ENCODE assay signal across 8 mouse cellular contexts in genomic region chr7:18921069-18921468, GRCm38 (mm10). TPM values are rescaled to one million over a fixed set of nuclear protein-coding genes. Genes with fewer than 3 reads are reported as not detected.
DNase-seq lines count a peak whose midpoint lies in the region; ATAC-seq and TF ChIP-seq lines count a peak whose summit lies in the region.

No protein-coding gene starts in this region.

- peaks cover 7% of the 10 kb centered on the region for H3K4me1 ChIP-seq in ES-Bruce4 (ENCODE audit: control insufficient read depth, insufficient read depth, low read length)
- H3K4me1 ChIP-seq in forebrain, embryonic 13.5 days, result peaks cover 41% of the 10 kb centered on the region
- peaks cover 5% of the 10 kb centered on the region for H3K4me1 ChIP-seq in lung, embryonic 16.5 days (replicated peaks; ENCODE audit: control insufficient read depth, insufficient read depth, low read length)

- H3K36me3 ChIP-seq in ES-Bruce4 (ENCODE audit: control insufficient read depth, insufficient read depth, low read length, poor library complexity, severe bottlenecking), result no peaks in the 10 kb centered on the region
- H3K36me3 ChIP-seq in forebrain, embryonic 13.5 days (ENCODE audit: poor library complexity, severe bottlenecking), result no peaks in the 10 kb centered on the region
- H3K36me3 ChIP-seq in lung, embryonic 16.5 days (ENCODE audit: control insufficient read depth, insufficient read depth, low read length), result no peaks in the 10 kb centered on the region

- TF ChIP-seq POLR2A in ES-Bruce4 (IDR thresholded peaks at IDR 0.05; ENCODE audit: insufficient read depth, low read length), result peak; percentile 53

- WGBS in forebrain, embryonic 13.5 days, result 2% methylated on average over 12 of the region's 12 CpGs
- WGBS in lung, embryonic 16.5 days, result under 1% methylated on average over 12 of the region's 12 CpGs

- no peak for TF ChIP-seq CTCF in ES-Bruce4 (IDR thresholded peaks at IDR 0.05; ENCODE audit: low read depth, low read length)
- TF ChIP-seq CTCF in layer of hippocampus, adult 2 months (conservative IDR thresholded peaks at IDR 0.05), result no peak

- peak; percentile 11; the same call in 1 of the 2 replicates for ATAC-seq in forebrain, embryonic 13.5 days
- peak; percentile 74 for ATAC-seq in lung, embryonic 16.5 days (ENCODE audit: low read depth)

- no peak overlapping the region for H3K27ac ChIP-seq in ES-Bruce4 (ENCODE audit: insufficient read depth, low read length)
- H3K27ac ChIP-seq in forebrain, embryonic 13.5 days, result peak overlapping the region; percentile 73
- H3K27ac ChIP-seq in layer of hippocampus, adult 2 months, result peak overlapping the region; percentile 95
- no peak overlapping the region for H3K27ac ChIP-seq in lung, embryonic 16.5 days (ENCODE audit: low read length)

- peak overlapping the region; percentile 29 for H3K4me3 ChIP-seq in ES-Bruce4 (ENCODE audit: low read depth, low read length)
- H3K4me3 ChIP-seq in forebrain, embryonic 13.5 days, result 0 out of 2 replicates have a peak overlapping the region, but pooled peaks have one; percentile 14
- peak overlapping the region; percentile 8; the same call in 1 of the 2 replicates for H3K4me3 ChIP-seq in layer of hippocampus, adult 2 months
- H3K4me3 ChIP-seq in lung, embryonic 16.5 days (ENCODE audit: low read length), result no peak overlapping the region

- H3K27me3 ChIP-seq in ES-Bruce4 (ENCODE audit: control insufficient read depth, insufficient read depth, low read length, poor library complexity, severe bottlenecking), result 0 out of 2 replicates have a peak, but pooled peaks cover 2% of the 10 kb centered on the region
- no peaks in the 10 kb centered on the region for H3K27me3 ChIP-seq in forebrain, embryonic 13.5 days
- H3K27me3 ChIP-seq in lung, embryonic 16.5 days (ENCODE audit: control insufficient read depth, insufficient read depth, low read depth, low read length), result peaks cover 11% of the 10 kb centered on the region

- DNase-seq in adrenal gland, postnatal 36 days, result peak; percentile 65 to 80
- DNase-seq in heart, postnatal 36 days, result peak; percentile 63 to 68
- DNase-seq in layer of hippocampus, adult 2 months (ENCODE audit: low spot score in 2 of 2), result peak; percentile 62 to 88
- peak; percentile 85 for DNase-seq in right cerebral cortex, postnatal 25 days
- DNase-seq in spleen, postnatal 14 days (ENCODE audit: low spot score in 2 of 2), result no peak

- no peak for TF ChIP-seq EP300 in ES-Bruce4 (IDR thresholded peaks at IDR 0.05; ENCODE audit: insufficient read depth, low read depth, low read length)

- intact Hi-C loops in heart, postnatal 36 days (cut with DNase I), result no loop called here

- peak overlapping the region; percentile 45 for H3K4me2 ChIP-seq in forebrain, embryonic 13.5 days
- H3K4me2 ChIP-seq in lung, embryonic 16.5 days (ENCODE audit: low read depth, low read length), result peak overlapping the region; percentile 1; the same call in 1 of the 2 replicates

- H3K9ac ChIP-seq in ES-Bruce4 (ENCODE audit: low read depth, poor library complexity, severe bottlenecking), result 0 out of 2 replicates have a peak overlapping the region, but pooled peaks have one; percentile 20
- peak overlapping the region; percentile 37 for H3K9ac ChIP-seq in forebrain, embryonic 13.5 days
- no peak overlapping the region for H3K9ac ChIP-seq in lung, embryonic 16.5 days (ENCODE audit: low read length)

- H3K9me3 ChIP-seq in ES-Bruce4 (replicated peaks; ENCODE audit: control insufficient read depth, insufficient read depth, low read length, poor library complexity, severe bottlenecking), result no peaks in the 10 kb centered on the region
- H3K9me3 ChIP-seq in forebrain, embryonic 13.5 days (replicated peaks), result no peaks in the 10 kb centered on the region
- H3K9me3 ChIP-seq in lung, embryonic 16.5 days (ENCODE audit: control insufficient read depth, low read length), result no peaks in the 10 kb centered on the region

RNA-seq across cellular contexts. Expression of gene Nova2, which starts 4.6 kb away (rescaled TPM):
- 7.5 TPM in 2 replicates for polyA plus RNA-seq in ES-Bruce4 (2011; ENCODE audit: insufficient read depth, insufficient read length, low read depth, missing spikeins)
- total RNA-seq in adrenal gland, postnatal 36 days (2021), result 1 to 10 TPM; 3.7 to 5.4 TPM
- 12.3 and 13.7 TPM in 2 replicates for polyA plus RNA-seq in forebrain, embryonic 13.5 days (2015; fragmentation: Nextera tagmentation; extraction: Ambion mirVana)
- total RNA-seq in heart, postnatal 36 days (2021), result 1 to 10 TPM; 4.8 to 7.7 TPM
- 10 to 100 TPM; 82.7 to 85.4 TPM for total RNA-seq in layer of hippocampus, adult 2 months (2021)
- 0.89 and 0.99 TPM in 2 replicates for polyA plus RNA-seq in lung, embryonic 16.5 days (2015; fragmentation: Nextera tagmentation; extraction: Ambion mirVana)

RNA-seq across cellular contexts. Expression of gene Ccdc61, which starts 10.9 kb away (rescaled TPM):
- 36.4 and 39.9 TPM in 2 replicates for polyA plus RNA-seq in ES-Bruce4 (2011; ENCODE audit: insufficient read depth, insufficient read length, low read depth, missing spikeins)
- total RNA-seq in adrenal gland, postnatal 36 days (2021), result 10 to 100 TPM; 11.5 to 12.1 TPM
- 25.6 and 27.9 TPM in 2 replicates for polyA plus RNA-seq in forebrain, embryonic 13.5 days (2015; fragmentation: Nextera tagmentation; extraction: Ambion mirVana)
- total RNA-seq in heart, postnatal 36 days (2021), result 10 to 100 TPM in 1 of 2 experiments, 1 to 10 TPM in 1; 7.7 to 11.0 TPM
- 10 to 100 TPM; 10.9 to 12.6 TPM for total RNA-seq in layer of hippocampus, adult 2 months (2021)
- polyA plus RNA-seq in lung, embryonic 16.5 days (2015; fragmentation: Nextera tagmentation; extraction: Ambion mirVana), result 30.8 and 32.7 TPM in 2 replicates

RNA-seq across cellular contexts. Expression of gene Pglyrp1, which starts 49.9 kb away (rescaled TPM):
- polyA plus RNA-seq in ES-Bruce4 (2011; ENCODE audit: insufficient read depth, insufficient read length, low read depth, missing spikeins), result 1.8 and 3.1 TPM in 2 replicates
- total RNA-seq in adrenal gland, postnatal 36 days (2021), result 1 to 10 TPM in 1 of 2 experiments, under 1 TPM in 1; 0.56 to 1.3 TPM
- 7.4 and 8.2 TPM in 2 replicates for polyA plus RNA-seq in forebrain, embryonic 13.5 days (2015; fragmentation: Nextera tagmentation; extraction: Ambion mirVana)
- total RNA-seq in heart, postnatal 36 days (2021), result 1 to 10 TPM; 1.4 to 1.6 TPM
- total RNA-seq in layer of hippocampus, adult 2 months (2021), result 10 to 100 TPM; 15.1 to 15.2 TPM
- polyA plus RNA-seq in lung, embryonic 16.5 days (2015; fragmentation: Nextera tagmentation; extraction: Ambion mirVana), result 12.5 and 18.1 TPM in 2 replicates

Comparison
In these comparisons a context has a peak if more than half of its experiments do, and no peak if none do; other contexts are left out.
1. H3K27ac ChIP-seq: peak in forebrain, embryonic 13.5 days (single experiment) and layer of hippocampus, adult 2 months (single experiment); none in ES-Bruce4 (single experiment) and lung, embryonic 16.5 days (single experiment).
2. DNase-seq: peak in adrenal gland, postnatal 36 days (2 of 2), heart, postnatal 36 days (2 of 2), layer of hippocampus, adult 2 months (2 of 2) and right cerebral cortex, postnatal 25 days (single experiment); none in spleen, postnatal 14 days (0 of 2).
3. RNA of gene Nova2, which starts 4.6 kb away (total RNA-seq): 82.7 to 85.4 TPM in layer of hippocampus, adult 2 months; 4.8 to 7.7 TPM in heart, postnatal 36 days and 3.7 to 5.4 TPM in adrenal gland, postnatal 36 days; every median in the first group is over 4 times any median in the second.
4. RNA of gene Pglyrp1, which starts 49.9 kb away (total RNA-seq): 15.1 to 15.2 TPM in layer of hippocampus, adult 2 months; 1.4 to 1.6 TPM in heart, postnatal 36 days and 0.56 to 1.3 TPM in adrenal gland, postnatal 36 days; every median in the first group is over 4 times any median in the second.